Mouse (Mus musculus) forebrain, embryonic 15.5 days (tissue): ENCODE results near the gene Nr2f1. TPM values are rescaled to one million over a fixed set of nuclear protein-coding genes. Genes with fewer than 3 reads are reported as not detected.
"Not testable (repeated sequence)": the region's sequence is repeated elsewhere in the genome, so short reads cannot be mapped to it uniquely, and the experiment has no call there.

Source experiments
- ATAC-seq: fragments of 200-750 bp; cut with Nextera tagmentation; replicated peaks from 2 replicates; pipeline ENCODE4 v1.8.0; 2017; ENCODE audit warnings: mild to moderate bottlenecking, moderate TSS enrichment, moderate library complexity
- H3K27ac ChIP-seq: fragments of 300-500 bp; sonication (generic); replicated peaks from 2 replicates; pipeline ENCODE4 v1.5.1; 2015; ENCODE audit warnings: mild to moderate bottlenecking, inconsistent platforms
- H3K27me3 ChIP-seq: fragments of 300-500 bp; sonication (generic); 2 replicates; pipeline ENCODE4 v1.6.1; 2015; ENCODE audit warnings: inconsistent platforms
- H3K36me3 ChIP-seq: fragments of 300-500 bp; sonication (generic); 2 replicates; pipeline ENCODE4 v1.6.1; 2015; ENCODE audit warnings: mild to moderate bottlenecking, inconsistent platforms
- H3K4me1 ChIP-seq: fragments of 300-500 bp; sonication (generic); 2 replicates; pipeline ENCODE4 v1.6.1; 2015; ENCODE audit warnings: inconsistent platforms
- H3K4me2 ChIP-seq: fragments of 300-500 bp; sonication (generic); replicated peaks from 2 replicates; pipeline ENCODE4 v1.6.1; 2015; ENCODE audit warnings: mild to moderate bottlenecking, inconsistent platforms
- H3K4me3 ChIP-seq: fragments of 300-500 bp; sonication (generic); 2 replicates; pipeline ENCODE4 v1.5.1; 2015; ENCODE audit warnings: mild to moderate bottlenecking, inconsistent platforms
- H3K9ac ChIP-seq: fragments of 300-500 bp; sonication (generic); replicated peaks from 2 replicates; pipeline ENCODE4 v1.6.1; 2015; ENCODE audit warnings: mild to moderate bottlenecking, inconsistent platforms
- H3K9me3 ChIP-seq: fragments of 300-500 bp; sonication (generic); 2 replicates; pipeline ENCODE4 v1.6.1; 2016; ENCODE audit warnings: inconsistent platforms
- WGBS: fragments of 180-500 bp; shearing (Covaris S2); methylation state at CpG from one replicate; pipeline ENCODE4 v1.1.7; 2015; ENCODE audit warnings: mixed read lengths; 5-methylcytosine and 5-hydroxymethylcytosine counted together
- polyA plus RNA-seq: library from polyadenylated mRNA; unstranded; fragments of >200 nt; fragmentation: Nextera tagmentation; extraction: Ambion mirVana; gene quantifications from 2 replicates; pipeline ENCODE4 v1.2.1, GENCODE M21; 2015

Nr2f1 gene
- 77.7 and 88.5 TPM in 2 replicates for polyA plus RNA-seq

DNA sequence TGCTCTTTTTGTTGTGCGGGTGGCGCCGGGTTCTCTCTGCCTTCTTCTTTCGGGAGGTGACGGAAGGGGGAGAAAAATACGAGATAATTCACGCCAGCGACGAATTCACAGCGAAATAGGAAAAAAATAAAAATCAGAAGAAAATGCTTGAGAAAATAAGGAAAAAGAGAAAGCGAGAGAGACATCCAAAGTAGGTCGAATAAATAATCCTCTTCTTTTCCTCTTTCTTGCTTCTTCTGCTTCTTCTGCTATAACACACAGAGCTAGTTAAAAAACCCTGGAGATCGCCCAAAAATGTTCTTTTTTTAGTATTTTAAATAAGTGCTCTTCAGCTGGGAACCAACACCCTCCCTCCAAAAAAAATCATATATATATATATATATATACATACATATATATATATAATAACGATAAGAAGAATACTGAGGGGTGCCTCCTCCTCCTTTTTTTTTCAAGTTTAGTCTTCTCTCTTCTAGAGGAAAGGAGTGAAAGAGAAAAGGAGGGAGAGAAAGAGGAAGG is at the start of gene Nr2f1:
Gene Nr2f1 (minus strand): TSS at position 116 of the 519 bp plus-strand sequence.
- peak within 1 kb of the TSS; percentile 99 for H3K9ac ChIP-seq
- ATAC-seq: no peak
- H3K36me3 ChIP-seq: no peaks in the 10 kb centered on the region
- H3K4me1 ChIP-seq: peaks cover 12% of the 10 kb centered on the region
- no peaks in the 10 kb centered on the region for H3K27me3 ChIP-seq
- H3K27ac ChIP-seq: peak within 1 kb of the TSS; percentile 100
- no peaks in the 10 kb centered on the region for H3K9me3 ChIP-seq
- H3K4me2 ChIP-seq: peak within 1 kb of the TSS; percentile 71
- under 1% methylated on average over 14 of the region's 14 CpGs for WGBS
- peak within 1 kb of the TSS; percentile 89 for H3K4me3 ChIP-seq

DNA sequence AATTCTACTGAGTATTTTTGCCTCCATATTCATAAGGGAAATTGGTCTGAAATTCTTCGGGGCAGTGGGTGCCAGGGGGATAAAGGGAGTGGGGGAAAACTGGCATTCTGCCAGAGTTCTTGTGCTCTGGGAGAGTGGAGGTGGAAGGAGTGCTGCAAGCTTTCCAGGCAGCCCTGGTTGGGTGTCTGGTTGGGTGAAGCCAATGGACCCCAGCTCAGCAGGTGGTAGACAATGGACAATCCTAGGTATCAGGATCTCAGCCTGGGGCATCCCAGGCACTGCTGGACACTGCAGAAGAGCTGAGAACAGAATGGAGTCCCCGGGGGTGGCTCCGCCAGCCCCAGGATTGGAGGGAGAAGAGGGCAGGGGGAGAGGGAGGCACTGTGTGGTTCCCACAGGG is 22.1 kb upstream of the Nr2f1 start:
- H3K9me3 ChIP-seq: no peaks in the 10 kb centered on the region
- 85% methylated on average over 3 of the region's 3 CpGs for WGBS
- no peak for ATAC-seq
- no peak overlapping the region for H3K4me2 ChIP-seq
- H3K9ac ChIP-seq: no peak overlapping the region
- peaks cover 2% of the 10 kb centered on the region; the same call in 1 of the 2 replicates for H3K36me3 ChIP-seq
- H3K4me3 ChIP-seq: no peak overlapping the region
- H3K4me1 ChIP-seq: no peaks in the 10 kb centered on the region
- no peak overlapping the region for H3K27ac ChIP-seq
- no peaks in the 10 kb centered on the region for H3K27me3 ChIP-seq

- not testable (repeated sequence) for H3K9me3 ChIP-seq, H3K27me3 ChIP-seq, H3K9ac ChIP-seq, H3K4me3 ChIP-seq, H3K4me2 ChIP-seq, H3K36me3 ChIP-seq, ATAC-seq, H3K27ac ChIP-seq, H3K4me1 ChIP-seq
- WGBS: 95% methylated on average over 6 of the region's 6 CpGs
Measured at GRCm38 (mm10) chr13:78220238-78220637, 20.7 kb upstream of the Nr2f1 start.

GRCm38 (mm10) chr13:78215223-78215622 is 15.7 kb upstream of the Nr2f1 start:
- no peak for ATAC-seq
- WGBS: 30% methylated on average over 2 of the region's 2 CpGs
- H3K27me3 ChIP-seq: no peaks in the 10 kb centered on the region
- no peak overlapping the region for H3K4me2 ChIP-seq
- no peak overlapping the region for H3K27ac ChIP-seq
- H3K9me3 ChIP-seq: no peaks in the 10 kb centered on the region
- H3K36me3 ChIP-seq: peaks cover 2% of the 10 kb centered on the region; the same call in 1 of the 2 replicates
- no peak overlapping the region for H3K9ac ChIP-seq
- peaks cover 20% of the 10 kb centered on the region for H3K4me1 ChIP-seq
- H3K4me3 ChIP-seq: no peak overlapping the region

DNA sequence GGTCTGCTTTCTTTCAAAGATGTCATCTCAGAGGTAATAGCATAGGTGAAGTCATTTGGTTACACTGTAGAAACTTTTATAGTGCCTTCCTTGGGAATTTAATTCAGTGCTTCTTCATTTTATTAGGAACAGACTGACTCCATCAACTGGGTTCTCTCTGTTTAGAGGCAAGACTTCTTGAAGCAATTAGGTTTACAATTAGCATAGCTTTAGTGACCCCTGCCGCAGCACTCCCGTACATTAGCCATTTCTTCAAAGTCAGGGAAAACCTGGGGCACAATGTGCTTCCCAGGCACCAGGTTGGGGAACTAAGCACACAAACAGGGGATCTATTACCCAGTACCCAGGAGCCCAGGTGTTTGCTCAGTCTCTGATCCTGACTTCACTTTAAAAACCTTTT is 13.6 kb upstream of the Nr2f1 start:
- no peak overlapping the region for H3K4me3 ChIP-seq
- no peak overlapping the region for H3K4me2 ChIP-seq
- no peaks in the 10 kb centered on the region for H3K9me3 ChIP-seq
- no peaks in the 10 kb centered on the region for H3K27me3 ChIP-seq
- H3K4me1 ChIP-seq: peaks cover 38% of the 10 kb centered on the region
- H3K36me3 ChIP-seq: no peaks in the 10 kb centered on the region
- H3K27ac ChIP-seq: no peak overlapping the region
- H3K9ac ChIP-seq: no peak overlapping the region
- no peak for ATAC-seq
- 23% methylated on average over 2 of the region's 2 CpGs for WGBS

GRCm38 (mm10) chr13:78212111-78212510 is 12.6 kb upstream of the Nr2f1 start:
- Histone ChIP-seq H3K4me3 (no peak overlapping the region), H3K9me3 (no peaks in the 10 kb centered on the region), H3K36me3 (no peaks in the 10 kb centered on the region), H3K27me3 (no peaks in the 10 kb centered on the region), H3K27ac (no peak overlapping the region; the same call in 1 of the 2 replicates), H3K9ac (0 out of 2 replicates have a peak overlapping the region, but pooled peaks have one; percentile 5), H3K4me2 (0 out of 2 replicates have a peak overlapping the region, but pooled peaks have one; percentile 60), H3K4me1 (peaks cover 46% of the 10 kb centered on the region)
- 34% methylated on average over 15 of the region's 15 CpGs for WGBS
- ATAC-seq: no peak

- peaks cover 47% of the 10 kb centered on the region for H3K4me1 ChIP-seq
- H3K27me3 ChIP-seq: no peaks in the 10 kb centered on the region
- no peaks in the 10 kb centered on the region for H3K9me3 ChIP-seq
- peak overlapping the region; percentile 60 for H3K4me2 ChIP-seq
- 21% methylated on average over 14 of the region's 14 CpGs for WGBS
- 0 out of 2 replicates have a peak overlapping the region, but pooled peaks have one; percentile 5 for H3K9ac ChIP-seq
- H3K27ac ChIP-seq: peak overlapping the region; percentile 75
- no peak for ATAC-seq
- no peaks in the 10 kb centered on the region for H3K36me3 ChIP-seq
- no peak overlapping the region for H3K4me3 ChIP-seq
Measured at GRCm38 (mm10) chr13:78211231-78212010, 11.9 kb upstream of the Nr2f1 start.

GRCm38 (mm10) chr13:78210748-78211089 is 11.2 kb upstream of the Nr2f1 start:
- no peaks in the 10 kb centered on the region for H3K27me3 ChIP-seq
- WGBS: 4% methylated on average over 13 of the region's 13 CpGs
- peak overlapping the region; percentile 47 for H3K9ac ChIP-seq
- no peaks in the 10 kb centered on the region for H3K36me3 ChIP-seq
- ATAC-seq: peak; percentile 44
- no peaks in the 10 kb centered on the region for H3K9me3 ChIP-seq
- H3K4me1 ChIP-seq: peaks cover 47% of the 10 kb centered on the region
- peak overlapping the region; percentile 34 for H3K4me3 ChIP-seq
- peak overlapping the region; percentile 75 for H3K27ac ChIP-seq
- peak overlapping the region; percentile 60 for H3K4me2 ChIP-seq

- WGBS: 1% methylated on average over 38 of the region's 38 CpGs
- Histone ChIP-seq H3K4me1 (peaks cover 51% of the 10 kb centered on the region), H3K27ac (peak overlapping the region; percentile 75), H3K9me3 (no peaks in the 10 kb centered on the region), H3K9ac (peak overlapping the region; percentile 47), H3K36me3 (no peaks in the 10 kb centered on the region), H3K4me2 (peak overlapping the region; percentile 60), H3K27me3 (no peaks in the 10 kb centered on the region), H3K4me3 (peak overlapping the region; percentile 34)
- ATAC-seq: peak; percentile 57
Measured at GRCm38 (mm10) chr13:78210029-78210747, 10.6 kb upstream of the Nr2f1 start.

GRCm38 (mm10) chr13:78209611-78210028 is 10.1 kb upstream of the Nr2f1 start:
- WGBS: 3% methylated on average over 12 of the region's 12 CpGs
- Histone ChIP-seq H3K9me3 (no peaks in the 10 kb centered on the region), H3K9ac (peak overlapping the region; percentile 47), H3K27me3 (no peaks in the 10 kb centered on the region), H3K4me3 (peak overlapping the region; percentile 34), H3K36me3 (no peaks in the 10 kb centered on the region), H3K4me2 (peak overlapping the region; percentile 60), H3K27ac (peak overlapping the region; percentile 75), H3K4me1 (peaks cover 56% of the 10 kb centered on the region)
- peak; percentile 23 for ATAC-seq

DNA sequence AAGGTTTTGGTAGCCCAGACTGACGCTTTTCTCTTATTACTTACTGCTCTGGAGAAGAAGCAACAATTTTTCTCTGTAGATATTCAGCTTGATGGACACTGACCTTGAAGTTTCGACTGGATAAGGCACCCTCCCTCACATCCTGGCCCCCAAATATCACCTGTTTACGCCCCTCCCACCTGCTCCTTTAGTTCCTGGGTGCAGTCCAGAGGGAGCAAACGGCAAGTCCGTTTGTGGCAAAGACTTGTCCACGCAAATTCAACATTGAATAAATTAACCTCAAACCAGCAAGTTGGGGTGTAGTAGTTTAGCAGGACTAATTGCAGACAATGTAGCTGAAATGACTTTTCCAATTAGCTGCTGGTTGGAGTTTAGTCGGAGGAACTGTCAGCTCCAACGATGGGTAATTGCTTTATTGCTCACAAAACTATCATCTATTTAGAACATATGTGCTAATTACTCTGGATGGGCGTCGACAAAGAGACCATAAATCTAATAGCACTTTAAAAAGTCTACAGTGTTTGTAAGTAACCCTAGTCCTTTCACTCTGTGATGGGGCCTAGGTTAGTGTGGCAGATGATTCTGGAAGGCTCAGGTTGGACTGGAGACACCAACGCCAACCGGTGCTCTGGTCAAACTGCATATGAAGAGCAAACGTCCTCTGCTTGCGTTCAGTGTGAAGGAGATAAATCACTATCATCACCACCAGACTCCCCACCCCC is 9.3 kb upstream of the Nr2f1 start:
- H3K4me2 ChIP-seq: peak overlapping the region; percentile 60
- H3K4me1 ChIP-seq: peaks cover 63% of the 10 kb centered on the region
- peak overlapping the region; percentile 34; the same call in 1 of the 2 replicates for H3K4me3 ChIP-seq
- H3K9ac ChIP-seq: peak overlapping the region; percentile 47
- WGBS: 12% methylated on average over 14 of the region's 14 CpGs
- peak overlapping the region; percentile 75 for H3K27ac ChIP-seq
- no peaks in the 10 kb centered on the region for H3K9me3 ChIP-seq
- no peak for ATAC-seq
- H3K36me3 ChIP-seq: no peaks in the 10 kb centered on the region
- no peaks in the 10 kb centered on the region for H3K27me3 ChIP-seq
